Mouse (Mus musculus): ENCODE data around the gene Cilp. TPM values are rescaled to one million over a fixed set of nuclear protein-coding genes. Genes with fewer than 3 reads are reported as not detected.

Gene Cilp
- polyA plus RNA-seq, 1 experiment = not detected

- H3K9me3 ChIP-seq (ENCODE audit: control insufficient read depth, low read length) = no peaks in the 10 kb centered on the region
- TF ChIP-seq GATA1 (IDR thresholded peaks at IDR 0.05; ENCODE audit: low read length) = no peak
- TF ChIP-seq TAL1 (IDR thresholded peaks at IDR 0.05; ENCODE audit: low read length) = no peak
- H3K4me3 ChIP-seq (replicated peaks) = no peak overlapping the region
- no peaks in the 10 kb centered on the region for H3K27me3 ChIP-seq (ENCODE audit: control insufficient read depth)
- H3K4me1 ChIP-seq (ENCODE audit: control insufficient read depth) = peaks cover 29% of the 10 kb centered on the region
- H3K36me3 ChIP-seq (ENCODE audit: control insufficient read depth) = peaks cover 75% of the 10 kb centered on the region
Observed at GRCm38 (mm10) chr9:65298761-65299160, 33.8 kb downstream of the Cilp start.

- no peaks in the 10 kb centered on the region for H3K9me3 ChIP-seq (ENCODE audit: control insufficient read depth, low read length)
- TF ChIP-seq TAL1 (IDR thresholded peaks at IDR 0.05; ENCODE audit: low read length) (no peak), GATA1 (IDR thresholded peaks at IDR 0.05; ENCODE audit: low read length) (no peak)
- H3K4me3 ChIP-seq (replicated peaks) = no peak overlapping the region
- H3K4me1 ChIP-seq (ENCODE audit: control insufficient read depth) = peaks cover 29% of the 10 kb centered on the region
- no peaks in the 10 kb centered on the region for H3K27me3 ChIP-seq (ENCODE audit: control insufficient read depth)
- H3K36me3 ChIP-seq (ENCODE audit: control insufficient read depth) = peaks cover 84% of the 10 kb centered on the region
Observed at GRCm38 (mm10) chr9:65299650-65300049, 34.7 kb downstream of the Cilp start.

- TF ChIP-seq GATA1 (IDR thresholded peaks at IDR 0.05; ENCODE audit: low read length) (no peak), TAL1 (IDR thresholded peaks at IDR 0.05; ENCODE audit: low read length) (no peak)
- H3K36me3 ChIP-seq (ENCODE audit: control insufficient read depth) = peaks cover 91% of the 10 kb centered on the region
- H3K27me3 ChIP-seq (ENCODE audit: control insufficient read depth) = no peaks in the 10 kb centered on the region
- H3K9me3 ChIP-seq (ENCODE audit: control insufficient read depth, low read length) = no peaks in the 10 kb centered on the region
- no peak overlapping the region for H3K4me3 ChIP-seq (replicated peaks)
- H3K4me1 ChIP-seq (ENCODE audit: control insufficient read depth) = peaks cover 12% of the 10 kb centered on the region
Observed at GRCm38 (mm10) chr9:65302327-65302983, 37.5 kb downstream of the Cilp start.

- Histone ChIP-seq H3K4me3 (replicated peaks) (no peak overlapping the region), H3K27me3 (ENCODE audit: control insufficient read depth) (no peaks in the 10 kb centered on the region), H3K9me3 (ENCODE audit: control insufficient read depth, low read length) (no peaks in the 10 kb centered on the region), H3K4me1 (ENCODE audit: control insufficient read depth) (peaks cover 11% of the 10 kb centered on the region), H3K36me3 (ENCODE audit: control insufficient read depth) (peaks cover 92% of the 10 kb centered on the region)
- TF ChIP-seq GATA1 (IDR thresholded peaks at IDR 0.05; ENCODE audit: low read length) = no peak
- no peak for TF ChIP-seq TAL1 (IDR thresholded peaks at IDR 0.05; ENCODE audit: low read length)
Observed at GRCm38 (mm10) chr9:65303586-65303985, 38.6 kb downstream of the Cilp start.

GRCm38 (mm10) chr9:65304300-65304699, 39.3 kb downstream of the Cilp start:
- TF ChIP-seq GATA1 (IDR thresholded peaks at IDR 0.05; ENCODE audit: low read length) = no peak
- no peak for TF ChIP-seq TAL1 (IDR thresholded peaks at IDR 0.05; ENCODE audit: low read length)
- H3K27me3 ChIP-seq (ENCODE audit: control insufficient read depth) = no peaks in the 10 kb centered on the region
- H3K36me3 ChIP-seq (ENCODE audit: control insufficient read depth) = peaks cover 93% of the 10 kb centered on the region
- peaks cover 11% of the 10 kb centered on the region for H3K4me1 ChIP-seq (ENCODE audit: control insufficient read depth)
- H3K4me3 ChIP-seq (replicated peaks) = no peak overlapping the region
- H3K9me3 ChIP-seq (ENCODE audit: control insufficient read depth, low read length) = no peaks in the 10 kb centered on the region

- Histone ChIP-seq H3K4me1 (ENCODE audit: control insufficient read depth) (peaks cover 11% of the 10 kb centered on the region), H3K9me3 (ENCODE audit: control insufficient read depth, low read length) (no peaks in the 10 kb centered on the region), H3K4me3 (replicated peaks) (no peak overlapping the region), H3K36me3 (ENCODE audit: control insufficient read depth) (peaks cover 88% of the 10 kb centered on the region), H3K27me3 (ENCODE audit: control insufficient read depth) (no peaks in the 10 kb centered on the region)
- no peak for TF ChIP-seq GATA1 (IDR thresholded peaks at IDR 0.05; ENCODE audit: low read length)
- TF ChIP-seq TAL1 (IDR thresholded peaks at IDR 0.05; ENCODE audit: low read length) = no peak
Observed at GRCm38 (mm10) chr9:65306672-65307071, 41.7 kb downstream of the Cilp start.

- Histone ChIP-seq H3K36me3 (ENCODE audit: control insufficient read depth) (peaks cover 88% of the 10 kb centered on the region), H3K27me3 (ENCODE audit: control insufficient read depth) (no peaks in the 10 kb centered on the region), H3K9me3 (ENCODE audit: control insufficient read depth, low read length) (no peaks in the 10 kb centered on the region), H3K4me1 (ENCODE audit: control insufficient read depth) (no peaks in the 10 kb centered on the region), H3K4me3 (replicated peaks) (no peak overlapping the region)
- TF ChIP-seq GATA1 (IDR thresholded peaks at IDR 0.05; ENCODE audit: low read length) (no peak), TAL1 (IDR thresholded peaks at IDR 0.05; ENCODE audit: low read length) (no peak)
Observed at GRCm38 (mm10) chr9:65308011-65308410, 43.0 kb downstream of the Cilp start.

- H3K4me1 ChIP-seq (ENCODE audit: control insufficient read depth) = no peaks in the 10 kb centered on the region
Observed at GRCm38 (mm10) chr9:65312669-65313357, 47.8 kb downstream of the Cilp start.

GRCm38 (mm10) chr9:65313846-65314245, 48.9 kb downstream of the Cilp start:
- H3K36me3 ChIP-seq (ENCODE audit: control insufficient read depth) = peaks cover 87% of the 10 kb centered on the region
- H3K4me1 ChIP-seq (ENCODE audit: control insufficient read depth) = no peaks in the 10 kb centered on the region
- no peak for TF ChIP-seq TAL1 (IDR thresholded peaks at IDR 0.05; ENCODE audit: low read length)
- TF ChIP-seq GATA1 (IDR thresholded peaks at IDR 0.05; ENCODE audit: low read length) = no peak
- no peaks in the 10 kb centered on the region for H3K9me3 ChIP-seq (ENCODE audit: control insufficient read depth, low read length)
- no peak overlapping the region for H3K4me3 ChIP-seq (replicated peaks)
- no peaks in the 10 kb centered on the region for H3K27me3 ChIP-seq (ENCODE audit: control insufficient read depth)

More at GRCm38 (mm10) chr9:65312669-65313357, 47.8 kb downstream of the Cilp start:
- TF ChIP-seq TAL1 (IDR thresholded peaks at IDR 0.05; ENCODE audit: low read length) (no peak), GATA1 (IDR thresholded peaks at IDR 0.05; ENCODE audit: low read length) (no peak)
- H3K27me3 ChIP-seq (ENCODE audit: control insufficient read depth) = no peaks in the 10 kb centered on the region
- no peak overlapping the region for H3K4me3 ChIP-seq (replicated peaks)
- no peaks in the 10 kb centered on the region for H3K9me3 ChIP-seq (ENCODE audit: control insufficient read depth, low read length)
- peaks cover 86% of the 10 kb centered on the region for H3K36me3 ChIP-seq (ENCODE audit: control insufficient read depth)
